Mouse (Mus musculus): ENCODE results near the gene Fam50b. TPM values are rescaled to one million over a fixed set of nuclear protein-coding genes. Genes with fewer than 3 reads are reported as not detected.

The Fam50b gene
- polyA plus RNA-seq, 1 experiment from 2014 or later, result not detected

DNA sequence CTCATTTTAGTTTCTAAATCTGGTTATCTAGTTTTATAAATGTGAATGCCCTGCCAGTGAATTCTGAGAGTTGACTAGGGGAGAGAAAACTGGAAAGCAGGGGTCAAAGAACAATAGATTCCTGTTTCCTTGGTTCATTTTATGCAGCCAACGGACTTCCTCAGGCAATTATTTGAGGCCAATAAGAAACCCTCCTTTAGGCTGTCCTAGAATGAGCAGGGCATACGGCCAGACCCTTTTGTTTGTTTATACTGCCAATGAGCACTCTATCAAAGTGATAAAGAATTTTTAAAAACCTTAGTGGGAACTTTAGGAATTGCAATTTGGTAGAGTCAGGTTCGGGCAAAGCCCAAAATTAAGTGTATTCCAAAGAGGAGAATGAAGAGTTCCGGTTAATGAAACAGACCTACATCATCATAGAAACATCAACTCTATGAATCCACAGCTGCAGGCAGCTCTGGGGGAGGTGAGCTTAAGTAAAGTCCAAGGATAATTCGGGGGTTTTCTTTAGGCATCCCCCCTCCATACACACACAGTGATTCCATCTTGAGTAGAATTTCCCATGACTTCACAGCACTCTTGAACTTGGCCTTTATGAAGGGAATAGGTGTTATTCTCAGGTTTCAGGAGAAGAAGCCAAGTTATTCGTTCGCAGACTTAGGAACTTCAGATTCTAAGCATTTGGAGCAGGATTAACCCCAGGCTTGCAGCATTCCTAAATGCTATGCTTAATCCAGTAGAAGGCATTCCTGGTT is 46.4 kb downstream of the Fam50b start:
- H3K27ac ChIP-seq, result peak overlapping the region; percentile 12; the same call in 1 of the 2 replicates
- H3K4me1 ChIP-seq, result peaks cover 40% of the 10 kb centered on the region
- WGBS (ENCODE audit: insufficient replicate concordance), result 58% methylated on average over 7 of the region's 7 CpGs
- no peak overlapping the region for H3K4me2 ChIP-seq
- 0 out of 2 replicates have a peak, but pooled peaks cover 3% of the 10 kb centered on the region for H3K27me3 ChIP-seq (replicated peaks)
- H3K9me3 ChIP-seq (replicated peaks), result no peaks in the 10 kb centered on the region
- H3K4me3 ChIP-seq, result no peak overlapping the region
- ATAC-seq, result no peak
- H3K36me3 ChIP-seq, result no peaks in the 10 kb centered on the region
- no peak overlapping the region for H3K9ac ChIP-seq

- H3K27ac ChIP-seq, result peak overlapping the region; percentile 12; the same call in 1 of the 2 replicates
- WGBS (ENCODE audit: insufficient replicate concordance), result 53% methylated on average over 4 of the region's 4 CpGs
- H3K4me2 ChIP-seq, result no peak overlapping the region
- H3K4me3 ChIP-seq, result no peak overlapping the region
- no peak for ATAC-seq
- H3K27me3 ChIP-seq (replicated peaks), result 0 out of 2 replicates have a peak, but pooled peaks cover 3% of the 10 kb centered on the region
- H3K36me3 ChIP-seq, result no peaks in the 10 kb centered on the region
- H3K9ac ChIP-seq, result no peak overlapping the region
- no peaks in the 10 kb centered on the region for H3K9me3 ChIP-seq (replicated peaks)
- H3K4me1 ChIP-seq, result peaks cover 45% of the 10 kb centered on the region
Measured at GRCm38 (mm10) chr13:34781611-34782009, 47.0 kb downstream of the Fam50b start.

- H3K4me1 ChIP-seq, result peaks cover 38% of the 10 kb centered on the region
- H3K27me3 ChIP-seq (replicated peaks), result 0 out of 2 replicates have a peak, but pooled peaks cover 3% of the 10 kb centered on the region
- no peak overlapping the region for H3K27ac ChIP-seq
- no peak overlapping the region for H3K9ac ChIP-seq
- WGBS (ENCODE audit: insufficient replicate concordance), result 31% methylated on average over 8 of the region's 8 CpGs
- ATAC-seq, result peak; percentile 87
- H3K4me2 ChIP-seq, result 0 out of 2 replicates have a peak overlapping the region, but pooled peaks have one; percentile 3
- H3K36me3 ChIP-seq, result no peaks in the 10 kb centered on the region
- H3K9me3 ChIP-seq (replicated peaks), result no peaks in the 10 kb centered on the region
- no peak overlapping the region for H3K4me3 ChIP-seq
Measured at GRCm38 (mm10) chr13:34784818-34785217, 50.2 kb downstream of the Fam50b start.

- Histone ChIP-seq H3K27me3 (replicated peaks) (0 out of 2 replicates have a peak, but pooled peaks cover under 1% of the 10 kb centered on the region), H3K4me3 (no peak overlapping the region), H3K4me2 (no peak overlapping the region), H3K27ac (0 out of 2 replicates have a peak overlapping the region, but pooled peaks have one; percentile 13), H3K9me3 (replicated peaks) (no peaks in the 10 kb centered on the region), H3K36me3 (no peaks in the 10 kb centered on the region), H3K9ac (no peak overlapping the region), H3K4me1 (peaks cover 33% of the 10 kb centered on the region)
- peak; percentile 52; the same call in 1 of the 2 replicates for ATAC-seq
- 48% methylated on average over 5 of the region's 5 CpGs for WGBS (ENCODE audit: insufficient replicate concordance)
Measured at GRCm38 (mm10) chr13:34786634-34787033, 52.0 kb downstream of the Fam50b start.

- Histone ChIP-seq H3K27ac (no peak overlapping the region), H3K36me3 (no peaks in the 10 kb centered on the region), H3K9ac (no peak overlapping the region), H3K9me3 (replicated peaks) (no peaks in the 10 kb centered on the region), H3K4me3 (no peak overlapping the region), H3K4me1 (peaks cover 28% of the 10 kb centered on the region), H3K27me3 (replicated peaks) (no peaks in the 10 kb centered on the region), H3K4me2 (no peak overlapping the region)
- WGBS (ENCODE audit: insufficient replicate concordance), result 55% methylated on average over 5 of the region's 5 CpGs
- no peak for ATAC-seq
Measured at GRCm38 (mm10) chr13:34787546-34787945, 52.9 kb downstream of the Fam50b start.

GRCm38 (mm10) chr13:34789176-34789818 is 54.6 kb downstream of the Fam50b start:
- WGBS (ENCODE audit: insufficient replicate concordance), result 55% methylated on average over 3 of the region's 3 CpGs
- ATAC-seq, result no peak
- Histone ChIP-seq H3K4me3 (no peak overlapping the region), H3K4me2 (no peak overlapping the region), H3K9ac (no peak overlapping the region), H3K36me3 (no peaks in the 10 kb centered on the region), H3K27me3 (replicated peaks) (no peaks in the 10 kb centered on the region), H3K4me1 (peaks cover 27% of the 10 kb centered on the region), H3K27ac (no peak overlapping the region), H3K9me3 (replicated peaks) (no peaks in the 10 kb centered on the region)

GRCm38 (mm10) chr13:34793066-34793465 is 58.4 kb downstream of the Fam50b start:
- H3K36me3 ChIP-seq, result no peaks in the 10 kb centered on the region
- no peaks in the 10 kb centered on the region for H3K9me3 ChIP-seq (replicated peaks)
- H3K4me2 ChIP-seq, result no peak overlapping the region
- H3K9ac ChIP-seq, result no peak overlapping the region
- H3K27ac ChIP-seq, result no peak overlapping the region
- ATAC-seq, result no peak
- no peaks in the 10 kb centered on the region for H3K27me3 ChIP-seq (replicated peaks)
- WGBS (ENCODE audit: insufficient replicate concordance), result 32% methylated on average over 7 of the region's 7 CpGs
- H3K4me1 ChIP-seq, result 0 out of 2 replicates have a peak, but pooled peaks cover 10% of the 10 kb centered on the region
- H3K4me3 ChIP-seq, result no peak overlapping the region

GRCm38 (mm10) chr13:34793816-34794215 is 59.2 kb downstream of the Fam50b start:
- Histone ChIP-seq H3K4me3 (no peak overlapping the region), H3K4me2 (no peak overlapping the region), H3K9ac (no peak overlapping the region), H3K27ac (no peak overlapping the region), H3K36me3 (no peaks in the 10 kb centered on the region), H3K9me3 (replicated peaks) (no peaks in the 10 kb centered on the region), H3K27me3 (replicated peaks) (no peaks in the 10 kb centered on the region), H3K4me1 (0 out of 2 replicates have a peak, but pooled peaks cover 10% of the 10 kb centered on the region)
- ATAC-seq, result no peak
- WGBS (ENCODE audit: insufficient replicate concordance), result 30% methylated on average over 2 of the region's 2 CpGs

DNA sequence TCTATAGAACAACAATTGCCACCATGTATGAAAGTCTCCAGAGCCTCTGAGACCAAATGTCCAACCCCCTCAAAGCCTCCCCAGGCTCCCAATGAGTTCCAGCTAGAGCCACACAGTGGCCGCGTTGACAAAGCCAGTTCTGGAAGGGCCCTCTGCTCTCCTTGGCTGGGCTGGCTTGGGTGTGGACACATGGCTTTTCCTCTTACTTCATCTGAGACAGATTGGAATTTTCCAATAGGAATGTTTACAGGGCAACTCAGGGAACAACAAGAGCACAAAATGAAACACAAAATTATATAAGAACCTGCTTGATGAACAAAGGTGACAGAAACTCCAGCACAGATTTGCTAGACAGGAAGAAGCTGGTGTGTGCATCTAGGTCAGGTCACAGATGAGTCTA is 59.8 kb downstream of the Fam50b start:
- 63% methylated on average over 2 of the region's 2 CpGs for WGBS (ENCODE audit: insufficient replicate concordance)
- H3K9ac ChIP-seq, result no peak overlapping the region
- H3K9me3 ChIP-seq (replicated peaks), result no peaks in the 10 kb centered on the region
- H3K4me3 ChIP-seq, result no peak overlapping the region
- no peak for ATAC-seq
- no peaks in the 10 kb centered on the region for H3K27me3 ChIP-seq (replicated peaks)
- no peak overlapping the region for H3K4me2 ChIP-seq
- H3K4me1 ChIP-seq, result 0 out of 2 replicates have a peak, but pooled peaks cover 10% of the 10 kb centered on the region
- H3K36me3 ChIP-seq, result no peaks in the 10 kb centered on the region
- no peak overlapping the region for H3K27ac ChIP-seq

Other genes starting within 250 kb of the Fam50b start
- 10.6 and 12.8 TPM in 2 replicates for gene Pxdc1, start 81.4 kb upstream of the Fam50b start, polyA plus RNA-seq (2016; fragmentation: Nextera tagmentation; extraction: Ambion mirVana)
- 55.8 and 57.2 TPM in 2 replicates for gene Prpf4b, start 140.5 kb downstream of the Fam50b start, polyA plus RNA-seq (2016; fragmentation: Nextera tagmentation; extraction: Ambion mirVana)
- 0.51 and 0.66 TPM in 2 replicates for gene Fam217a, start 189.5 kb downstream of the Fam50b start, polyA plus RNA-seq (2016; fragmentation: Nextera tagmentation; extraction: Ambion mirVana)
- not detected in 2 replicates for gene 4933417A18Rik, start 189.6 kb downstream of the Fam50b start, polyA plus RNA-seq (2016; fragmentation: Nextera tagmentation; extraction: Ambion mirVana)
- 0.17 TPM in 1 of 2 replicates, not detected in the other for gene Eci3, start 229.0 kb downstream of the Fam50b start, polyA plus RNA-seq (2016; fragmentation: Nextera tagmentation; extraction: Ambion mirVana)

All from liver, embryonic 12.5 days (tissue).